8 mouse cellular contexts compared by ENCODE assay signal in the genomic region with DNA sequence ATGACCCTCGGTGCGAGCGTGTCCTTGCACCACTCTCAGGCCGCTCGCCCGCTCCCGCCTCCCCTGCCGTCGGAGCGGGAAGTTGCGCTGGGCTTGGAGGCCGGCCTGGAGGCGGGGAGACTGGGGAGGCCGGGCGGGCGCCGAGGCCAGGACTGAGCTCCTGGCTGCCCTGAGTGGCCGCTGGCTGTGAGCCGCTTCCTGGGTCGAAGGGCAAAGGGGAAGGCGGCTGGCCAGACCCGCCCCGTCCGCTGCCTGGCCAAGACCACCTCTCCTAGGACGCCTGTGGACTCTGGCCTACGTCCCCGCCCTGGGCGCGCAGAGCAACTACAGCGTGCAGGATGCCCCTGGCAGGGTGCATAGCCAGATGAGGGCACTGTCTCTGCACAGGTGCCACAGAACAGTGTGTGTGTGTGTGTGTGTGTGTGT. TPM values are rescaled to one million over a fixed set of nuclear protein-coding genes. Genes with fewer than 3 reads are reported as not detected.
DNase-seq lines count a peak whose midpoint lies in the region; ATAC-seq and TF ChIP-seq lines count a peak whose summit lies in the region.
"Had no signal": no experiment of that assay in that cellular context is flagged by ENCODE, and none has a peak within 500 bp of the region (broad histone marks: within the 10 kb centered on the region; RNA-seq: fewer than 3 reads in every experiment).

No protein-coding gene starts in this region.

- H3K9me3 ChIP-seq in embryonic facial prominence, embryonic 11.5 days (replicated peaks; ENCODE audit: control insufficient read depth, low read length): no peaks in the 10 kb centered on the region
- H3K9me3 ChIP-seq in midbrain, embryonic 10.5 days (replicated peaks): no peaks in the 10 kb centered on the region

- peak overlapping the region; percentile 81 for H3K4me2 ChIP-seq in embryonic facial prominence, embryonic 11.5 days (ENCODE audit: low read depth, low read length)

- TF ChIP-seq POLR2A in kidney, adult 2 months (IDR thresholded peaks at IDR 0.05; ENCODE audit: low read depth, low read length): peak; percentile 61

- peaks cover 26% of the 10 kb centered on the region for H3K4me1 ChIP-seq in embryonic facial prominence, embryonic 11.5 days (ENCODE audit: control insufficient read depth, insufficient read depth, low read length)
- H3K4me1 ChIP-seq in kidney, adult 2 months (ENCODE audit: control insufficient read depth, insufficient read depth, low read length): peaks cover 29% of the 10 kb centered on the region
- peaks cover 86% of the 10 kb centered on the region for H3K4me1 ChIP-seq in midbrain, embryonic 10.5 days

- peak overlapping the region; percentile 94 for H3K27ac ChIP-seq in embryonic facial prominence, embryonic 11.5 days (replicated peaks; ENCODE audit: low read depth, low read length)
- H3K27ac ChIP-seq in kidney, adult 2 months (ENCODE audit: insufficient read depth, low read depth, low read length): peak overlapping the region; percentile 72
- H3K27ac ChIP-seq in midbrain, embryonic 10.5 days (replicated peaks): peak overlapping the region; percentile 100

- H3K9ac ChIP-seq in embryonic facial prominence, embryonic 11.5 days (replicated peaks; ENCODE audit: low read length): peak overlapping the region; percentile 93

- peak; percentile 66 for TF ChIP-seq CTCF in kidney, adult 2 months (conservative IDR thresholded peaks at IDR 0.05; ENCODE audit: insufficient read depth, insufficient read length, low read depth, low read length)

- WGBS in embryonic facial prominence, embryonic 11.5 days: under 1% methylated on average over 21 of the region's 30 CpGs
- 1% methylated on average over 29 of the region's 30 CpGs for WGBS in kidney, adult 2 months
- under 1% methylated on average over 30 of the region's 30 CpGs for WGBS in midbrain, embryonic 10.5 days

- intact Hi-C loops in left cerebral cortex, postnatal 4 days (cut with DNase I): no loop called here

- H3K4me3 ChIP-seq in embryonic facial prominence, embryonic 11.5 days (ENCODE audit: low read depth, low read length): peak overlapping the region; percentile 98
- H3K4me3 ChIP-seq in kidney, adult 2 months (ENCODE audit: insufficient read depth, low read depth, low read length): peak overlapping the region; percentile 79
- H3K4me3 ChIP-seq in midbrain, embryonic 10.5 days: peak overlapping the region; percentile 97

- no peaks in the 10 kb centered on the region for H3K36me3 ChIP-seq in embryonic facial prominence, embryonic 11.5 days (replicated peaks; ENCODE audit: control insufficient read depth, insufficient read depth, low read depth, low read length)
- no peaks in the 10 kb centered on the region for H3K36me3 ChIP-seq in kidney, adult 2 months (ENCODE audit: control insufficient read depth, insufficient read depth, low read length)
- H3K36me3 ChIP-seq in midbrain, embryonic 10.5 days: peaks cover 8% of the 10 kb centered on the region

- peak; percentile 73 for ATAC-seq in embryonic facial prominence, embryonic 11.5 days (replicated peaks; ENCODE audit: insufficient number of reproducible peaks, low FRiP score, low TSS enrichment, low read depth)

- no peaks in the 10 kb centered on the region for H3K27me3 ChIP-seq in embryonic facial prominence, embryonic 11.5 days (ENCODE audit: control insufficient read depth, insufficient read depth, low read length)
- no peaks in the 10 kb centered on the region for H3K27me3 ChIP-seq in kidney, adult 2 months (replicated peaks; ENCODE audit: control insufficient read depth, insufficient read depth, low read length)
- no peaks in the 10 kb centered on the region for H3K27me3 ChIP-seq in midbrain, embryonic 10.5 days (ENCODE audit: low read depth, poor library complexity, severe bottlenecking)

- DNase-seq in adrenal gland, postnatal 4 days (ENCODE audit: low spot score in 2 of 2): peak; percentile 77 to 82
- peak; percentile 71 for DNase-seq in embryonic facial prominence, embryonic 11.5 days (ENCODE audit: low spot score)
- DNase-seq in heart, adult 18-20 months: peak; percentile 91 to 95
- DNase-seq in kidney, adult 2 months: peak; percentile 98
- peak; percentile 53 for DNase-seq in left cerebral cortex, postnatal 4 days
- peak; percentile 91 for DNase-seq in midbrain, embryonic 10.5 days (ENCODE audit: low spot score)
- DNase-seq in right cerebral cortex, postnatal 4 days: peak; percentile 54

RNA-seq across cellular contexts. Expression of gene Fignl2, which starts 0.4 kb away (rescaled TPM):
- total RNA-seq in adrenal gland, postnatal 4 days (2021): 10 to 100 TPM; 13.5 to 13.8 TPM
- polyA plus RNA-seq in embryonic facial prominence, embryonic 11.5 days (2014; fragmentation: Nextera tagmentation; extraction: Ambion mirVana): 0.72 and 0.81 TPM in 2 replicates
- total RNA-seq in heart, adult 18-20 months (2021): 1 to 10 TPM; 1.1 to 1.2 TPM
- 8.6 and 9.6 TPM in 2 replicates for polyA plus RNA-seq in kidney, adult 2 months (2012; rRNA removed)
- total RNA-seq in left cerebral cortex, postnatal 4 days (2021): 1 to 10 TPM in 1 of 2 experiments, under 1 TPM in 1; 0.70 to 1.0 TPM
- 0.88 and 1.7 TPM in 2 replicates for polyA plus RNA-seq in midbrain, embryonic 10.5 days (2016; fragmentation: Nextera tagmentation; extraction: Ambion mirVana)

RNA-seq across cellular contexts. Expression of gene Gm47841, which starts 31.5 kb away (rescaled TPM):
- under 1 TPM; 0.67 to 0.68 TPM for total RNA-seq in adrenal gland, postnatal 4 days (2021)
- not detected in 2 replicates for polyA plus RNA-seq in embryonic facial prominence, embryonic 11.5 days (2014; fragmentation: Nextera tagmentation; extraction: Ambion mirVana)
- total RNA-seq in heart, adult 18-20 months (2021): not detected
- polyA plus RNA-seq in kidney, adult 2 months (2012; rRNA removed): 0.23 TPM in 1 of 2 replicates, not detected in the other
- not detected for total RNA-seq in left cerebral cortex, postnatal 4 days (2021)
- not detected in 2 replicates for polyA plus RNA-seq in midbrain, embryonic 10.5 days (2016; fragmentation: Nextera tagmentation; extraction: Ambion mirVana)
- total RNA-seq: neutrophil, adult 5-6 weeks had no signal

RNA-seq across cellular contexts. Expression of gene Ankrd33, which starts 36.8 kb away (rescaled TPM):
- 1 to 10 TPM in 1 of 2 experiments, under 1 TPM in 1; 0.73 to 1.2 TPM for total RNA-seq in adrenal gland, postnatal 4 days (2021)
- not detected in 2 replicates for polyA plus RNA-seq in embryonic facial prominence, embryonic 11.5 days (2014; fragmentation: Nextera tagmentation; extraction: Ambion mirVana)
- not detected for total RNA-seq in heart, adult 18-20 months (2021)
- polyA plus RNA-seq in kidney, adult 2 months (2012; rRNA removed): not detected in 2 replicates
- not detected for total RNA-seq in left cerebral cortex, postnatal 4 days (2021)
- not detected in 2 replicates for polyA plus RNA-seq in midbrain, embryonic 10.5 days (2016; fragmentation: Nextera tagmentation; extraction: Ambion mirVana)
- total RNA-seq: neutrophil, adult 5-6 weeks had no signal

RNA-seq across cellular contexts. Expression of gene Acvrl1, which starts 49.6 kb away (rescaled TPM):
- total RNA-seq in adrenal gland, postnatal 4 days (2021): 10 to 100 TPM; 22.4 to 22.9 TPM
- polyA plus RNA-seq in embryonic facial prominence, embryonic 11.5 days (2014; fragmentation: Nextera tagmentation; extraction: Ambion mirVana): 3.8 and 4.6 TPM in 2 replicates
- total RNA-seq in heart, adult 18-20 months (2021): 10 to 100 TPM; 26.5 to 27.9 TPM
- polyA plus RNA-seq in kidney, adult 2 months (2012; rRNA removed): 33.4 and 34.1 TPM in 2 replicates
- total RNA-seq in left cerebral cortex, postnatal 4 days (2021): 1 to 10 TPM; 8.4 to 9.7 TPM
- 8.9 and 10.7 TPM in 2 replicates for polyA plus RNA-seq in midbrain, embryonic 10.5 days (2016; fragmentation: Nextera tagmentation; extraction: Ambion mirVana)

Comparison
In these comparisons a context has a peak if more than half of its experiments do, and no peak if none do; other contexts are left out.
1. Peak in every context shown above with its lines: DNase-seq, ATAC-seq, H3K4me3 ChIP-seq and H3K27ac ChIP-seq.
2. RNA of gene Fignl2, which starts 0.4 kb away (total RNA-seq): 13.5 to 13.8 TPM in adrenal gland, postnatal 4 days; 1.1 to 1.2 TPM in heart, adult 18-20 months and 0.70 to 1.0 TPM in left cerebral cortex, postnatal 4 days; every median in the first group is over 4 times any median in the second.